Mouse (Mus musculus): ENCODE data around the gene Peli2. TPM values are rescaled to one million over a fixed set of nuclear protein-coding genes. Genes with fewer than 3 reads are reported as not detected.
A peak's percentile ranks its signal among the peaks of the same experiment; 100 is the strongest.

Gene Peli2
- polyA plus RNA-seq, 1 experiment from 2014 or later = 11.0 TPM

- H3K27ac ChIP-seq = no peak overlapping the region
- WGBS (ENCODE audit: missing documents) = 96% methylated on average over 5 of the region's 5 CpGs
- no peak overlapping the region for H3K4me3 ChIP-seq (ENCODE audit: inconsistent target)
- peaks cover 3% of the 10 kb centered on the region; the same call in 1 of the 2 replicates for H3K36me3 ChIP-seq (ENCODE audit: inconsistent target)
- no peaks in the 10 kb centered on the region for H3K79me2 ChIP-seq (ENCODE audit: inconsistent target)
These were observed 134.7 kb downstream of the Peli2 start for GRCm38 (mm10) chr14:48255290-48255689.

GRCm38 (mm10) chr14:48257759-48258158, 137.1 kb downstream of the Peli2 start:
- peaks cover 3% of the 10 kb centered on the region; the same call in 1 of the 2 replicates for H3K36me3 ChIP-seq (ENCODE audit: inconsistent target)
- no peak overlapping the region for H3K27ac ChIP-seq
- H3K79me2 ChIP-seq (ENCODE audit: inconsistent target) = no peaks in the 10 kb centered on the region
- WGBS (ENCODE audit: missing documents) = 92% methylated on average over 7 of the region's 7 CpGs
- H3K4me3 ChIP-seq (ENCODE audit: inconsistent target) = no peak overlapping the region

- Histone ChIP-seq H3K36me3 (ENCODE audit: inconsistent target) (peaks cover 3% of the 10 kb centered on the region; the same call in 1 of the 2 replicates), H3K79me2 (ENCODE audit: inconsistent target) (no peaks in the 10 kb centered on the region), H3K27ac (no peak overlapping the region), H3K4me3 (ENCODE audit: inconsistent target) (no peak overlapping the region)
- 49% methylated on average over 10 of the region's 10 CpGs for WGBS (ENCODE audit: missing documents)
These were observed 138.2 kb downstream of the Peli2 start for GRCm38 (mm10) chr14:48258696-48259366.

GRCm38 (mm10) chr14:48263146-48263545, 142.5 kb downstream of the Peli2 start:
- WGBS (ENCODE audit: missing documents) = 95% methylated on average over 4 of the region's 4 CpGs
- Histone ChIP-seq H3K36me3 (ENCODE audit: inconsistent target) (no peaks in the 10 kb centered on the region), H3K4me3 (ENCODE audit: inconsistent target) (no peak overlapping the region), H3K27ac (no peak overlapping the region), H3K79me2 (ENCODE audit: inconsistent target) (no peaks in the 10 kb centered on the region)

- Histone ChIP-seq H3K4me3 (ENCODE audit: inconsistent target) (no peak overlapping the region), H3K79me2 (ENCODE audit: inconsistent target) (no peaks in the 10 kb centered on the region), H3K27ac (no peak overlapping the region), H3K36me3 (ENCODE audit: inconsistent target) (no peaks in the 10 kb centered on the region)
- 91% methylated on average over 5 of the region's 6 CpGs for WGBS (ENCODE audit: missing documents)
These were observed 146.1 kb downstream of the Peli2 start for GRCm38 (mm10) chr14:48266710-48267109.

- Histone ChIP-seq H3K27ac (no peak overlapping the region), H3K79me2 (ENCODE audit: inconsistent target) (no peaks in the 10 kb centered on the region), H3K36me3 (ENCODE audit: inconsistent target) (no peaks in the 10 kb centered on the region), H3K4me3 (ENCODE audit: inconsistent target) (no peak overlapping the region)
- 71% methylated on average over 1 of the region's 1 CpGs for WGBS (ENCODE audit: missing documents)
These were observed 157.7 kb downstream of the Peli2 start for GRCm38 (mm10) chr14:48278291-48278690.

- WGBS (ENCODE audit: missing documents) = 96% methylated on average over 5 of the region's 5 CpGs
- no peak overlapping the region for H3K27ac ChIP-seq
- no peaks in the 10 kb centered on the region for H3K36me3 ChIP-seq (ENCODE audit: inconsistent target)
- H3K79me2 ChIP-seq (ENCODE audit: inconsistent target) = no peaks in the 10 kb centered on the region
- H3K4me3 ChIP-seq (ENCODE audit: inconsistent target) = no peak overlapping the region
These were observed 166.3 kb downstream of the Peli2 start for GRCm38 (mm10) chr14:48286949-48287348.

- 96% methylated on average over 4 of the region's 4 CpGs for WGBS (ENCODE audit: missing documents)
- H3K79me2 ChIP-seq (ENCODE audit: inconsistent target) = no peaks in the 10 kb centered on the region
- no peak overlapping the region for H3K27ac ChIP-seq
- H3K4me3 ChIP-seq (ENCODE audit: inconsistent target) = no peak overlapping the region
- no peaks in the 10 kb centered on the region for H3K36me3 ChIP-seq (ENCODE audit: inconsistent target)
These were observed 167.0 kb downstream of the Peli2 start for GRCm38 (mm10) chr14:48287581-48287980.

GRCm38 (mm10) chr14:48288600-48288999, 168.0 kb downstream of the Peli2 start:
- WGBS (ENCODE audit: missing documents) = 70% methylated on average over 2 of the region's 2 CpGs
- Histone ChIP-seq H3K36me3 (ENCODE audit: inconsistent target) (no peaks in the 10 kb centered on the region), H3K27ac (no peak overlapping the region), H3K79me2 (ENCODE audit: inconsistent target) (no peaks in the 10 kb centered on the region), H3K4me3 (ENCODE audit: inconsistent target) (no peak overlapping the region)

- no peaks in the 10 kb centered on the region for H3K79me2 ChIP-seq (ENCODE audit: inconsistent target)
- no peaks in the 10 kb centered on the region for H3K36me3 ChIP-seq (ENCODE audit: inconsistent target)
- H3K4me3 ChIP-seq (ENCODE audit: inconsistent target) = no peak overlapping the region
- H3K27ac ChIP-seq = no peak overlapping the region
- WGBS (ENCODE audit: missing documents) = 79% methylated on average over 10 of the region's 10 CpGs
These were observed 169.3 kb downstream of the Peli2 start for GRCm38 (mm10) chr14:48289602-48290599.

- Histone ChIP-seq H3K4me3 (ENCODE audit: inconsistent target) (no peak overlapping the region), H3K79me2 (ENCODE audit: inconsistent target) (no peaks in the 10 kb centered on the region), H3K27ac (no peak overlapping the region), H3K36me3 (ENCODE audit: inconsistent target) (no peaks in the 10 kb centered on the region)
- 92% methylated on average over 7 of the region's 7 CpGs for WGBS (ENCODE audit: missing documents)
These were observed 172.9 kb downstream of the Peli2 start for GRCm38 (mm10) chr14:48293498-48293897.

- WGBS (ENCODE audit: missing documents) = 6% methylated on average over 5 of the region's 5 CpGs
- Histone ChIP-seq H3K36me3 (ENCODE audit: inconsistent target) (no peaks in the 10 kb centered on the region), H3K79me2 (ENCODE audit: inconsistent target) (no peaks in the 10 kb centered on the region), H3K27ac (peak overlapping the region; percentile 21), H3K4me3 (ENCODE audit: inconsistent target) (no peak overlapping the region)
These were observed 174.8 kb downstream of the Peli2 start for GRCm38 (mm10) chr14:48295410-48295809.

- Histone ChIP-seq H3K36me3 (ENCODE audit: inconsistent target) (no peaks in the 10 kb centered on the region), H3K4me3 (ENCODE audit: inconsistent target) (no peak overlapping the region), H3K27ac (peak overlapping the region; percentile 21), H3K79me2 (ENCODE audit: inconsistent target) (no peaks in the 10 kb centered on the region)
- 5% methylated on average over 7 of the region's 7 CpGs for WGBS (ENCODE audit: missing documents)
These were observed 175.2 kb downstream of the Peli2 start for GRCm38 (mm10) chr14:48295815-48296271.

GRCm38 (mm10) chr14:48296820-48297219, 176.2 kb downstream of the Peli2 start:
- no peak overlapping the region for H3K4me3 ChIP-seq (ENCODE audit: inconsistent target)
- no peak overlapping the region for H3K27ac ChIP-seq
- no peaks in the 10 kb centered on the region for H3K36me3 ChIP-seq (ENCODE audit: inconsistent target)
- no CpG with 5 or more reads among the region's 1 CpGs for WGBS (ENCODE audit: missing documents)
- H3K79me2 ChIP-seq (ENCODE audit: inconsistent target) = no peaks in the 10 kb centered on the region

Data from macrophage (primary cell).